Mouse (Mus musculus) ES-E14 (cell line): ENCODE measurements around the gene 4930503E14Rik.

Experiments
- CHD2 ChIP-seq: IDR thresholded peaks from 2 replicates; pipeline ENCODE4 v1.6.1; 2014; ENCODE audit warnings: mild to moderate bottlenecking, low read depth, low read length, inconsistent platforms
- HCFC1 ChIP-seq: IDR thresholded peaks from 2 replicates; pipeline ENCODE4 v1.6.1; 2012; ENCODE audit warnings: low read length, inconsistent platforms, borderline replicate concordance; ENCODE audit not compliant: insufficient read depth
- MAFK ChIP-seq: IDR thresholded peaks from 2 replicates; pipeline ENCODE4 v1.6.1; 2014; ENCODE audit warnings: mild to moderate bottlenecking, low read depth, low read length, inconsistent platforms; ENCODE audit not compliant: insufficient read depth
- ZC3H11A ChIP-seq: IDR thresholded peaks from 2 replicates; pipeline ENCODE4 v1.6.1; 2012; ENCODE audit warnings: low read depth, mild to moderate bottlenecking, inconsistent platforms, low read length, borderline replicate concordance
- ZNF384 ChIP-seq: IDR thresholded peaks from 2 replicates; pipeline ENCODE4 v1.6.1; 2012; ENCODE audit warnings: low read depth, low read length, inconsistent platforms

DNA sequence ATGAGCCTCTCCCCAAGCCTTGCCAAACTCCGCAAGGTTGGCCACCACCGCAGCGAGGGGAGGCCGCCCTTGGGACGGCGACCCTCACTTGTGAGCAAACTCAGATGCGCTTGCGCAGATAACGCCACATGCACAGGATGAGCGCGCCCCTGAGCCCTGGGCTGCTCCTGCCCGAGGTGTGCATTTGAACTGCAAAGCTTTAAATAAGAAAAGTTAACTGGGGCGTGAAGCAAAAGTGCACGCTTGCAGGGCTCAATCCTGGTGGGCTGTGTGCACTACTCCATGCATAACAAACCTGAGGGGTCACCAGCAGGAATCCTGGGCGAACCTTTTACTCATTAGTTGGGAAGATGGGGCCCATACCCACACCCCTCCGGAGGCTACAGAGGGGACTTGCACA is 35.0 kb upstream of the 4930503E14Rik start:
- no peak for TF ChIP-seq CHD2
- no peak for TF ChIP-seq ZC3H11A
- no peak for TF ChIP-seq ZNF384
- TF ChIP-seq HCFC1, result no peak
- no peak for TF ChIP-seq MAFK
